Mouse (Mus musculus) c-Kit-positive CD71-negative TER-119-negative erythroid progenitor cells, embryonic 14.5 days (primary cell): ENCODE measurements around the gene Epb41l1.

Source experiments
- DNase-seq: peaks from one replicate; pipeline ENCODE4 v3.0.0-alpha.2; 2013; ENCODE audit warnings: low read depth

Gene Epb41l1

GRCm38 (mm10) chr2:156540991-156541390, 120.3 kb downstream of the Epb41l1 start:
- no peak for DNase-seq

GRCm38 (mm10) chr2:156542410-156542809, 121.7 kb downstream of the Epb41l1 start:
- DNase-seq: no peak

GRCm38 (mm10) chr2:156543804-156544203, 123.1 kb downstream of the Epb41l1 start:
- no peak for DNase-seq

- DNase-seq: peak; percentile 83
These were observed 126.6 kb downstream of the Epb41l1 start, which contains the start of gene Aar2 for GRCm38 (mm10) chr2:156547123-156547891. Gene Aar2 (plus strand): TSS chr2:156547584.

- no peak for DNase-seq
These were observed 131.7 kb downstream of the Epb41l1 start for GRCm38 (mm10) chr2:156552421-156552820.

- no peak for DNase-seq
These were observed 141.1 kb downstream of the Epb41l1 start for GRCm38 (mm10) chr2:156561808-156562207.

- DNase-seq: no peak
These were observed 142.8 kb downstream of the Epb41l1 start for GRCm38 (mm10) chr2:156563557-156563956.

- DNase-seq: no peak
These were observed 145.8 kb downstream of the Epb41l1 start for GRCm38 (mm10) chr2:156566512-156566911.

- DNase-seq: no peak
These were observed 147.9 kb downstream of the Epb41l1 start for GRCm38 (mm10) chr2:156568647-156569046.

GRCm38 (mm10) chr2:156569261-156569660, 148.6 kb downstream of the Epb41l1 start:
- DNase-seq: no peak

- DNase-seq: no peak
These were observed 150.8 kb downstream of the Epb41l1 start for GRCm38 (mm10) chr2:156571521-156571920.

- no peak for DNase-seq
These were observed 156.3 kb downstream of the Epb41l1 start for GRCm38 (mm10) chr2:156576850-156577587.

- DNase-seq: no peak
These were observed 159.8 kb downstream of the Epb41l1 start for GRCm38 (mm10) chr2:156580507-156580906.

GRCm38 (mm10) chr2:156581244-156581643, 160.5 kb downstream of the Epb41l1 start:
- no peak for DNase-seq

GRCm38 (mm10) chr2:156582887-156583286, 162.2 kb downstream of the Epb41l1 start:
- DNase-seq: no peak

- peak; percentile 3 for DNase-seq
These were observed 163.6 kb downstream of the Epb41l1 start for GRCm38 (mm10) chr2:156584154-156584796.

- no peak for DNase-seq
These were observed 164.2 kb downstream of the Epb41l1 start for GRCm38 (mm10) chr2:156584797-156585471.

GRCm38 (mm10) chr2:156589481-156589880, 168.8 kb downstream of the Epb41l1 start:
- DNase-seq: no peak
